Mouse (Mus musculus) kidney, embryonic 14.5 days (tissue): ENCODE data around the gene Nutf2-ps1. TPM values are rescaled to one million over a fixed set of nuclear protein-coding genes. Genes with fewer than 3 reads are reported as not detected.
"Not testable (repeated sequence)": the region's sequence is repeated elsewhere in the genome, so short reads cannot be mapped to it uniquely, and the experiment has no call there.

Source experiments
- ATAC-seq: fragments of 200-750 bp; cut with Nextera tagmentation; 2 replicates; pipeline ENCODE4 v1.8.0; 2017; ENCODE audit warnings: moderate number of reproducible peaks, mild to moderate bottlenecking, moderate TSS enrichment, moderate library complexity; ENCODE audit not compliant: low FRiP score, low TSS enrichment
- H3K27ac ChIP-seq: fragments of 300-500 bp; sonication (generic); 2 replicates; pipeline ENCODE4 v1.5.1; 2014; ENCODE audit warnings: low read depth, mild to moderate bottlenecking, low read length, moderate library complexity, mixed read lengths
- H3K27me3 ChIP-seq: fragments of 300-500 bp; sonication (generic); 2 replicates; pipeline ENCODE4 v1.6.1; 2014; ENCODE audit warnings: mild to moderate bottlenecking, low read length; ENCODE audit not compliant: control insufficient read depth, insufficient read depth
- H3K36me3 ChIP-seq: fragments of 300-500 bp; sonication (generic); 2 replicates; pipeline ENCODE4 v1.6.1; 2014; ENCODE audit warnings: low read length, mixed read lengths; ENCODE audit not compliant: control insufficient read depth, insufficient read depth
- H3K4me1 ChIP-seq: fragments of 300-500 bp; sonication (generic); 2 replicates; pipeline ENCODE4 v1.6.1; 2014; ENCODE audit warnings: low read length, mixed read lengths; ENCODE audit not compliant: control insufficient read depth, insufficient read depth
- H3K4me2 ChIP-seq: fragments of 300-500 bp; sonication (generic); replicated peaks from 2 replicates; pipeline ENCODE4 v1.6.1; 2014; ENCODE audit warnings: low read depth, mild to moderate bottlenecking, low read length
- H3K4me3 ChIP-seq: fragments of 300-500 bp; sonication (generic); 2 replicates; pipeline ENCODE4 v1.5.1; 2014; ENCODE audit warnings: mild to moderate bottlenecking, low read length
- H3K9ac ChIP-seq: fragments of 300-500 bp; sonication (generic); 2 replicates; pipeline ENCODE4 v1.6.1; 2014; ENCODE audit warnings: low read depth, mild to moderate bottlenecking, low read length, moderate library complexity
- H3K9me3 ChIP-seq: fragments of 300-500 bp; sonication (generic); 2 replicates; pipeline ENCODE4 v1.6.1; 2016; ENCODE audit warnings: low read length; ENCODE audit not compliant: control insufficient read depth
- WGBS: fragments of 180-500 bp; shearing (Covaris S2); extraction: QIAGEN DNeasy Blood & Tissue Kit; methylation state at CpG from one replicate; pipeline ENCODE4 v1.1.7; 2014; 5-methylcytosine and 5-hydroxymethylcytosine counted together
- polyA plus RNA-seq: library from polyadenylated mRNA; unstranded; fragments of >200 nt; fragmentation: Nextera tagmentation; extraction: Ambion mirVana; gene quantifications from 2 replicates; pipeline ENCODE4 v1.2.1, GENCODE M21; 2014

The Nutf2-ps1 gene
- 431 and 486 TPM in 2 replicates for polyA plus RNA-seq

- WGBS: 98% methylated on average over 7 of the region's 7 CpGs
- peaks cover 17% of the 10 kb centered on the region for H3K9me3 ChIP-seq
- H3K9ac ChIP-seq, H3K4me3 ChIP-seq, H3K4me2 ChIP-seq, H3K27ac ChIP-seq, ATAC-seq, H3K36me3 ChIP-seq, H3K27me3 ChIP-seq, H3K4me1 ChIP-seq: not testable (repeated sequence)
Observed at GRCm38 (mm10) chr19:53588968-53589367, at the start of gene Nutf2-ps1. Gene Nutf2-ps1 (minus strand): TSS chr19:53589068.

- WGBS: 98% methylated on average over 2 of the region's 2 CpGs
- Histone ChIP-seq H3K9me3 (no peaks in the 10 kb centered on the region), H3K4me1 (no peaks in the 10 kb centered on the region), H3K9ac (no peak overlapping the region), H3K4me3 (no peak overlapping the region), H3K4me2 (no peak overlapping the region), H3K36me3 (peaks cover 87% of the 10 kb centered on the region), H3K27ac (no peak overlapping the region), H3K27me3 (no peaks in the 10 kb centered on the region)
- no peak for ATAC-seq
Observed at GRCm38 (mm10) chr19:53638041-53638440, 49.2 kb upstream of the Nutf2-ps1 start.

- WGBS: 94% methylated on average over 13 of the region's 13 CpGs
- H3K9ac ChIP-seq: no peak overlapping the region
Observed at GRCm38 (mm10) chr19:53621681-53622080, 32.8 kb upstream of the Nutf2-ps1 start.

GRCm38 (mm10) chr19:53608921-53609320 is 20.1 kb upstream of the Nutf2-ps1 start:
- peak; percentile 52; the same call in 1 of the 2 replicates for ATAC-seq
- no peak overlapping the region for H3K9ac ChIP-seq
- no peak overlapping the region for H3K4me3 ChIP-seq
- peaks cover 24% of the 10 kb centered on the region; the same call in 1 of the 2 replicates for H3K36me3 ChIP-seq
- 0 out of 2 replicates have a peak, but pooled peaks cover 4% of the 10 kb centered on the region for H3K4me1 ChIP-seq
- H3K4me2 ChIP-seq: no peak overlapping the region
- H3K27me3 ChIP-seq: no peaks in the 10 kb centered on the region
- no peaks in the 10 kb centered on the region for H3K9me3 ChIP-seq
- no peak overlapping the region for H3K27ac ChIP-seq
- 83% methylated on average over 6 of the region's 6 CpGs for WGBS

More at GRCm38 (mm10) chr19:53621681-53622080, 32.8 kb upstream of the Nutf2-ps1 start:
- no peak for ATAC-seq
- no peak overlapping the region for H3K27ac ChIP-seq
- H3K4me2 ChIP-seq: no peak overlapping the region
- H3K4me1 ChIP-seq: no peaks in the 10 kb centered on the region
- no peak overlapping the region for H3K4me3 ChIP-seq
- no peaks in the 10 kb centered on the region for H3K9me3 ChIP-seq
- H3K36me3 ChIP-seq: peaks cover 70% of the 10 kb centered on the region
- H3K27me3 ChIP-seq: no peaks in the 10 kb centered on the region

GRCm38 (mm10) chr19:53601363-53601655 is 12.4 kb upstream of the Nutf2-ps1 start:
- 10% methylated on average over 11 of the region's 11 CpGs for WGBS
- no peaks in the 10 kb centered on the region for H3K27me3 ChIP-seq
- peaks cover 20% of the 10 kb centered on the region; the same call in 1 of the 2 replicates for H3K36me3 ChIP-seq
- no peaks in the 10 kb centered on the region for H3K9me3 ChIP-seq
- peak overlapping the region; percentile 96 for H3K9ac ChIP-seq
- H3K4me2 ChIP-seq: peak overlapping the region; percentile 94
- peak overlapping the region; percentile 99 for H3K4me3 ChIP-seq
- no peak overlapping the region for H3K27ac ChIP-seq
- no peak for ATAC-seq
- peaks cover 12% of the 10 kb centered on the region; the same call in 1 of the 2 replicates for H3K4me1 ChIP-seq

- H3K36me3 ChIP-seq: peaks cover 17% of the 10 kb centered on the region; the same call in 1 of the 2 replicates
- WGBS: under 1% methylated on average over 76 of the region's 82 CpGs
- peak; percentile 66 for ATAC-seq
- H3K4me2 ChIP-seq: peak overlapping the region; percentile 94
- peaks cover 12% of the 10 kb centered on the region; the same call in 1 of the 2 replicates for H3K4me1 ChIP-seq
- no peaks in the 10 kb centered on the region for H3K9me3 ChIP-seq
- H3K4me3 ChIP-seq: peak overlapping the region; percentile 99
- no peaks in the 10 kb centered on the region for H3K27me3 ChIP-seq
- peak overlapping the region; percentile 95 for H3K27ac ChIP-seq
- peak overlapping the region; percentile 96 for H3K9ac ChIP-seq
Observed at GRCm38 (mm10) chr19:53600549-53601362, 11.9 kb upstream of the Nutf2-ps1 start.

GRCm38 (mm10) chr19:53599757-53600539 is 11.1 kb upstream of the Nutf2-ps1 start, which contains the start of gene Smc3:
Gene Smc3 (plus strand): TSS chr19:53600398.
- Histone ChIP-seq H3K9ac (peak within 1 kb of the TSS; percentile 96), H3K4me1 (peaks cover 12% of the 10 kb centered on the region; the same call in 1 of the 2 replicates), H3K4me3 (peak within 1 kb of the TSS; percentile 99), H3K9me3 (no peaks in the 10 kb centered on the region), H3K27me3 (no peaks in the 10 kb centered on the region), H3K27ac (peak within 1 kb of the TSS; percentile 95), H3K4me2 (peak within 1 kb of the TSS; percentile 94), H3K36me3 (peaks cover 17% of the 10 kb centered on the region; the same call in 1 of the 2 replicates)
- ATAC-seq: peak; percentile 97
- under 1% methylated on average over 69 of the region's 70 CpGs for WGBS

GRCm38 (mm10) chr19:53596723-53597474 is 8.0 kb upstream of the Nutf2-ps1 start:
- Histone ChIP-seq H3K36me3 (0 out of 2 replicates have a peak, but pooled peaks cover 1% of the 10 kb centered on the region), H3K27ac (no peak overlapping the region), H3K4me1 (peaks cover 5% of the 10 kb centered on the region; the same call in 1 of the 2 replicates), H3K4me3 (no peak overlapping the region), H3K9ac (no peak overlapping the region), H3K9me3 (no peaks in the 10 kb centered on the region), H3K27me3 (no peaks in the 10 kb centered on the region), H3K4me2 (no peak overlapping the region)
- ATAC-seq: no peak
- WGBS: 64% methylated on average over 7 of the region's 7 CpGs
